Mouse (Mus musculus): ENCODE measurements around the gene Uqcrfs1.

GRCm38 (mm10) chr13:30521282-30521902 lies 23.8 kb downstream of the Uqcrfs1 start:
- TF ChIP-seq CTCF (IDR thresholded peaks at IDR 0.05; ENCODE audit: control insufficient read depth, insufficient read depth, insufficient read length) (no peak), MYOG (IDR thresholded peaks at IDR 0.05; ENCODE audit: control insufficient read depth, extremely low read depth, insufficient read length) (no peak)
